Mouse (Mus musculus) kidney, postnatal 4 days (tissue): ENCODE results near the gene Rps11.
A peak's percentile ranks its signal among the peaks of the same experiment; 100 is the strongest.
"Not testable (repeated sequence)": the region's sequence is repeated elsewhere in the genome, so short reads cannot be mapped to it uniquely, and the experiment has no call there.

Source experiments
- DNase-seq, 2 experiments: peaks; one replicate each; pipeline ENCODE4 v3.0.0; 2021; ENCODE audit warnings: mixed read lengths in 2 of 2

Rps11 gene

GRCm38 (mm10) chr7:45124224-45125143, at the start of gene Rps11:
Rps11 (minus strand) TSS chr7:45124439.
- DNase-seq = peak; percentile 99

GRCm38 (mm10) chr7:45173772-45174171, 49.5 kb upstream of the Rps11 start:
- DNase-seq = not testable (repeated sequence)

GRCm38 (mm10) chr7:45172974-45173373, 48.7 kb upstream of the Rps11 start:
- DNase-seq = peak in 1 of 2 experiments; percentile 44

- DNase-seq = no peak
These were observed 45.3 kb upstream of the Rps11 start for GRCm38 (mm10) chr7:45169495-45169894.

- DNase-seq = no peak
These were observed 44.4 kb upstream of the Rps11 start for GRCm38 (mm10) chr7:45168656-45169055.

- no peak for DNase-seq
These were observed 43.7 kb upstream of the Rps11 start for GRCm38 (mm10) chr7:45167761-45168445.

- DNase-seq = no peak
These were observed 42.7 kb upstream of the Rps11 start for GRCm38 (mm10) chr7:45166950-45167401.

- no peak for DNase-seq
These were observed 41.5 kb upstream of the Rps11 start for GRCm38 (mm10) chr7:45165701-45166100.

- no peak for DNase-seq
These were observed 40.6 kb upstream of the Rps11 start for GRCm38 (mm10) chr7:45164833-45165232.

- peak; percentile 61 to 67 for DNase-seq
These were observed 39.7 kb upstream of the Rps11 start, which contains the start of gene Slc17a7 for GRCm38 (mm10) chr7:45163735-45164490. Slc17a7 (plus strand) TSS chr7:45163949.

GRCm38 (mm10) chr7:45162996-45163615, 38.9 kb upstream of the Rps11 start:
- DNase-seq = no peak

GRCm38 (mm10) chr7:45162551-45162950, 38.3 kb upstream of the Rps11 start:
- no peak for DNase-seq

- DNase-seq = peak; percentile 93 to 94
These were observed 37.6 kb upstream of the Rps11 start for GRCm38 (mm10) chr7:45161612-45162473.

GRCm38 (mm10) chr7:45160866-45161265, 36.6 kb upstream of the Rps11 start:
- no peak for DNase-seq

- no peak for DNase-seq
These were observed 36.1 kb upstream of the Rps11 start for GRCm38 (mm10) chr7:45160316-45160800.

GRCm38 (mm10) chr7:45158991-45159390, 34.8 kb upstream of the Rps11 start:
- no peak for DNase-seq

GRCm38 (mm10) chr7:45157459-45157858, 33.2 kb upstream of the Rps11 start:
- no peak for DNase-seq

GRCm38 (mm10) chr7:45156206-45156605, 32.0 kb upstream of the Rps11 start:
- no peak for DNase-seq

- DNase-seq = peak in 1 of 2 experiments; percentile 32
These were observed 31.4 kb upstream of the Rps11 start for GRCm38 (mm10) chr7:45155590-45155989.

GRCm38 (mm10) chr7:45154993-45155514, 30.8 kb upstream of the Rps11 start:
- peak; percentile 79 to 85 for DNase-seq
